Mouse (Mus musculus) bone marrow, adult 2 months (tissue): ENCODE measurements at regions not wholly inside any gene's neighbourhood (a gene's known extent, or its start where the extent isn't known, plus 50 kb on each side); places are given as distances from the start of the nearest gene placed in this dataset.

Experiments used
- H3K27ac ChIP-seq: fragments of 200-500 bp; 2 replicates; pipeline ENCODE4 v1.5.1; 2012; ENCODE audit warnings: low read depth, mild to moderate bottlenecking, control low read depth, inconsistent platforms, low read length; ENCODE audit not compliant: control insufficient read depth, poor library complexity, insufficient read depth
- H3K4me1 ChIP-seq: fragments of 200-500 bp; 2 replicates; pipeline ENCODE4 v1.6.1; 2011; ENCODE audit warnings: low read length; ENCODE audit not compliant: control insufficient read depth, insufficient read depth
- H3K4me3 ChIP-seq: fragments of 200-500 bp; replicated peaks from 2 replicates; pipeline ENCODE3; 2011; ENCODE audit warnings: mild to moderate bottlenecking, low read depth, low read length, control low read depth; ENCODE audit not compliant: control insufficient read depth
- CTCF ChIP-seq: fragments of 200-500 bp; IDR thresholded peaks from 2 replicates; pipeline ENCODE4 v1.5.1; 2011; ENCODE audit warnings: low read length, control low read depth; ENCODE audit not compliant: control insufficient read depth, insufficient read depth
- POLR2A ChIP-seq: fragments of 200-500 bp; IDR thresholded peaks from 2 replicates; pipeline ENCODE4 v1.6.1; 2011; ENCODE audit warnings: low read depth, mild to moderate bottlenecking, control low read depth, low read length, borderline replicate concordance; ENCODE audit not compliant: control insufficient read depth
- whole genome bisulfite sequencing: fragments of 180-500 bp; shearing (Covaris S2); methylation state at CpG from one replicate; pipeline ENCODE4 v1.1.7; 2018; 5-methylcytosine and 5-hydroxymethylcytosine counted together

DNA sequence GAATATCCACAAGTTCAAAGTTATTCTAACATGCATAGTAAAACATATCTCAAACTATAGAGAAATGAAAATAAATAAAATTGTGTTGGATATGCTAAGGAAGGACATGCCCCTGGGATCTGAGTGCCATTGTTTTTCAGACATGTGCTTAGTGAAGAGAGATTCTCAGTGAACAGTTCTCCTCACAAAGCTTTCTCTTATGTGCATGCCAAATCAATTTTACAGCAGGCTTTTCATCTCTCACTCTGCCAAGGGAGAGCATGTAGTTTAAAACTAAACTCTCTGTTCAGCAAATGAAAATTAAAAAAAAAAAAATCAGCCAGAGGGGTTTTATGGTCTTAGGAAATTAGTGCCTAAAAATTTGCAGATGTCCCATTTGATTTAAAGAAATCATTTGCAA is 1445.8 kb upstream of the Slc10a2 start:
- no peaks in the 10 kb centered on the region for H3K4me1 ChIP-seq
- H3K27ac ChIP-seq, result no peak overlapping the region
- TF ChIP-seq POLR2A (no peak), CTCF (no peak)
- H3K4me3 ChIP-seq, result no peak overlapping the region

DNA sequence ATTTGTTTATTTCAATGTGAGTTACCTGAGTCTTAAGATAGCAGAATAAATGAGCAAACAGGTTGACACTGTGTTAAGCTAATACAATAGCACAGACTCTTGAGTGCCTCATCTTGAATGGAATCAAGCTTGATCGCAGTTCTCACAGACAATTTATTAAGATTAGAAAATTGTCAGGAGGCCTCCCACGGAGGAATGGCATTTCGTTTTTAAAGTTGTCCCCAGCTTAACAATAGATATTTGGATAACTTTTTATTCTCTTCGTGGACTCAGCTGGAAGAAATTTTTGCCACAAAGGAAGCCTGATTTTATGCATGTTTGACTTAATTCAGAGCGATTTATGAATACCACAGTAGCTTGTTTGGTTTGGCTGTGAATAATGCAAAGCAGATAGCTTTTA is 1422.0 kb upstream of the Slc10a2 start:
- TF ChIP-seq CTCF, result no peak
- TF ChIP-seq POLR2A, result no peak
- H3K4me3 ChIP-seq, result no peak overlapping the region
- 71% methylated on average over 5 of the region's 5 CpGs for WGBS
- no peak overlapping the region for H3K27ac ChIP-seq
- no peaks in the 10 kb centered on the region for H3K4me1 ChIP-seq

DNA sequence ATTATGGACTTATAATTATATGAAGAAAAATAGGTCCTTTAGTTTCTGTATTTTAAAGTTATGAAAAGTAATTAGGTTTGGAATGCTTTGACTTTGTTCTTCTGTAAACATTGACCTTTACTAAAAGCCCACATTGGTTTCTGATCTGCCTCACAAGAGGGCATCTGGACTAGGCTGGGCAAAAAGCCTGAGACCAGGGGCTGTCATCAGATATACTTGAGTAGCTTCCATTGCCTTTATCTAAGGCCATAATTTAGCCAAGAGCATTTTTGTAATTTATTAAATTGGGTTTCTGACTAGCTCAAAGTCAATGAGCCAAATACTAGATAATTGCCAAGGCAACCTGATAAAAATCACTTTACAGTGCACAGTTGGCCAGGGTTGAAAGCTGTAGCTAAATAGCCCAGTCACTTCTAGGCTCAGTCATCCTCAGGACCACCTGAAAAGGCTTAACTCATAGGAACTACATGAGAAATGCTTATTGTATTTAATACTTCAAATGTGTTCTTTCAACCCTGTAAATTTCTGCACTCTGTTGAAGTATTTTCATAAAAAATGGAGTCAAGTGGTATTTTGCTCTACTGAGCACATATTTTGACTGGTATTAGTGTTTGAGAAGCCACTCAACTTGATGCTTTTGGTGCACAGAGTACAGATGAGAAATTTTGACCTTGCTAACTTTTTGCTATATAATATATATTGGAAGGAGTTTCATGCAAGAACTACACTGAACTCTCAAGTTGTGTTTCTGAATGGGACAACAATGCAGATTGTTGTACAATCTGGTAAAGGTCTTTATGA is 1410.9 kb upstream of the Slc10a2 start:
- no peak for TF ChIP-seq POLR2A
- no peak for TF ChIP-seq CTCF
- Histone ChIP-seq H3K27ac (no peak overlapping the region), H3K4me3 (no peak overlapping the region), H3K4me1 (no peaks in the 10 kb centered on the region)

DNA sequence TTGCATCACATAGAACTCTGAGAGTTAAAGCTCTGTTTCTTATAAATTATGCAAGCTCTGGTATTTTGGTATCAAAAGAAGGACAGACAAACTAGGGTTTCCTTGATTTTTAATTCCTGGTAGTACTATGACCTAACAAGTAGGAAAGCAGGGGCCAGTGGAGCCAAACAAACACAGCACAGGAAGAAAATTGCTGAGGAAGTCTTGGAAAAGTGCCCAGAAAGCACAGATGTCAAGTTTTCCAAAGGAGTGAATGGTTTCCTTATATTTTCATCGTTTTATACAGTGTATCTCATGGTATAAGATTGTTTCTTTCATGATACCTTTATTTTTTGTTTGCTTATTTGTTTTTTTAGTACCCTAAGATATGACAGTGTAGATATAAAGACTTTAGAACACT is 1387.3 kb upstream of the Slc10a2 start:
- no peak for TF ChIP-seq POLR2A
- TF ChIP-seq CTCF, result no peak
- WGBS, result 74% methylated on average over 1 of the region's 1 CpGs

DNA sequence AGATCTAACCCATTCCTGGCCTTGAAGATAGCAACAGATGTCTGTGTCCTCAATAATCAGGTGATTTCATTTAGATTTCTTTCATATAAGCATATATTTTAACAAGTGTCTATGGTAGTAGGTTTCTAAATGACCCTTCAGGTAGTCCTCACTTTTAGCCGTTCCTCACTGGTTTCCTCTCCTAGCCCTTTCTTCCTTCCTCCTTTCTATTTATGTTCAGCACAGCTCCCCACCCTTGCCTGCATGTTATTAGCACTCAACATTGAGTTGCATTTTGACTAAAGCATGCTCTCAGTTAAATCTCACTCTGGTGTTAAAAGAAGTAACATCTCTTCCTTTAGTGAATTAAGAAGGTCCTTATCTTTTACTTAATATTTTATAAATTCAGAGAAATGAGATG is 1376.8 kb upstream of the Slc10a2 start:
- TF ChIP-seq CTCF, result no peak
- TF ChIP-seq POLR2A, result no peak
- no peak overlapping the region for H3K4me3 ChIP-seq
- 3% methylated on average over 1 of the region's 1 CpGs for WGBS
- H3K27ac ChIP-seq, result no peak overlapping the region
- no peaks in the 10 kb centered on the region for H3K4me1 ChIP-seq

More for the DNA sequence above, 1387.3 kb upstream of the Slc10a2 start:
- H3K4me3 ChIP-seq, result no peak overlapping the region
- no peaks in the 10 kb centered on the region for H3K4me1 ChIP-seq
- no peak overlapping the region for H3K27ac ChIP-seq

DNA sequence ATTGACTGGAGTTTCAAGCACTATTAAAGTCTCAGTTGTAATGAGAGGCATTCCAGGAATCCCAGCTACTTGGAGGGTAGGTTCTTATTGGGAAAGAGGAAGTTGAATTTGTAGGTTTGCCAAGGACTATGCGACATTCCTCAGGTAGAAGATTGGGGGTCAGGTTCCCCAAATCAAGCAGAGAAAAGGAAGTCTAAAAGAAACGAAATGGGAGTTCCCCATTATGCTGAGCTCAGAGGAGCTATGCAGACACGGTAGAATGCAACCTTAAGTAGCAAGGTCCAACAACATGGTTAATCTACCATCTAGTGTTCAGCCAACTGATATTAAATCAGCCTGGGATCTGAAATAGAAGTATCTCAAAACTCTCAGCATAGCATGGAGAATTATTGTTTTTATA is 1365.9 kb upstream of the Slc10a2 start:
- Histone ChIP-seq H3K4me1 (no peaks in the 10 kb centered on the region), H3K27ac (no peak overlapping the region), H3K4me3 (no peak overlapping the region)
- 2% methylated on average over 3 of the region's 3 CpGs for WGBS
- TF ChIP-seq POLR2A, result no peak
- no peak for TF ChIP-seq CTCF

DNA sequence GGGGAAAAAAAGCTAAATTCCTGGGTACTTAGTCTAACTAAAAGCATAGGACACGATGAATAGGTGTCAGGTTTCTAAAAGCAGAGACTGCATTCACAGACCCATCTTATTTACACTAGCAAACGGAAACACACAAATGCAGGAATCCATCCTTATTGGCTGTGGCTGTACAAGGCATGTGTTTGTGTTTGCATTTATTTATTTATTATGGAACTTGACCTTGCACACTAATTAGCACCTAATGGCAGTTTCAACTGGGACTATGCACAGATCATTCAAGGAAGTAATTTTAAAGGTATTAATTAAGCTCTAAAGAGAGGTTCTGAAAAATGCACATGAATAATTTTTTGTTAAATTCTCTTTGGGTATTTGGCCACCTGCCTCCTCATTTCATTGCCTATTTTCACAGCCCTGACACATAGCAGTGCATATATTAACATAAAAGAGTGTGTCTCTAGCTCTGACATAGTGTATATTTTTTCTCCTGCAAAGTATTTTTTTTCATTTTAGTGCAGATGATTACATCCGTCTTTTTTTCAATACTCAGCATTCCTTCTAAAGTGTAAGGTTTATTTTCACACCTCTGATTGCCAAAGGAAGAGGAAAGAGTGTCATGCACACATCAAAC is 1351.5 kb upstream of the Slc10a2 start:
- TF ChIP-seq CTCF, result no peak
- TF ChIP-seq POLR2A, result no peak
- WGBS, result 72% methylated on average over 3 of the region's 3 CpGs
- Histone ChIP-seq H3K4me3 (no peak overlapping the region), H3K27ac (no peak overlapping the region), H3K4me1 (no peaks in the 10 kb centered on the region)

DNA sequence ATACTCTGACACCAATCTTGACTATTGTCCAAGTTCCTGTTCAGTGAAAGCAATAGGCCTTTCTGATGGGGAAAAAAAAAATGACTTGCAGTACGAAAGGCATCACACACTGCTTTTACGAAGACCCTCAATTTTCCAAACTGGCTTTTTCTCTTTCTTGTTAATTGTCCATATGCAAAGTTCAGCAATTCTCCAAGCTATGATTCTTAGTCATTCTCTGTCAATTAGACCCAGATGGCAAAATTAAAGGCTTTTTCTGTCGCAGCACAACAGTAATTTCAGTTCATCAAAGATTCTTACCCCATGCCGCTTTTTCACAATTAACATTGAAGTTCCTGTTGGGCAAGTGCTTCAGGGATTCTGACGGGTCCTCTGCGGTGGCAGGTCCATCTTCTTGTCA is 1343.2 kb upstream of the Slc10a2 start:
- Histone ChIP-seq H3K4me3 (no peak overlapping the region), H3K4me1 (no peaks in the 10 kb centered on the region), H3K27ac (no peak overlapping the region)
- 75% methylated on average over 6 of the region's 6 CpGs for WGBS
- TF ChIP-seq POLR2A, result no peak
